Mouse (Mus musculus) MN1 (cell line): ENCODE measurements around the gene Fbxl17.
A peak's percentile ranks its signal among the peaks of the same experiment; 100 is the strongest.

Experiments used
- DNase-seq: peaks from one replicate; pipeline ENCODE4 v3.0.0-alpha.2; 2016; ENCODE audit warnings: low spot score

Gene Fbxl17

DNA sequence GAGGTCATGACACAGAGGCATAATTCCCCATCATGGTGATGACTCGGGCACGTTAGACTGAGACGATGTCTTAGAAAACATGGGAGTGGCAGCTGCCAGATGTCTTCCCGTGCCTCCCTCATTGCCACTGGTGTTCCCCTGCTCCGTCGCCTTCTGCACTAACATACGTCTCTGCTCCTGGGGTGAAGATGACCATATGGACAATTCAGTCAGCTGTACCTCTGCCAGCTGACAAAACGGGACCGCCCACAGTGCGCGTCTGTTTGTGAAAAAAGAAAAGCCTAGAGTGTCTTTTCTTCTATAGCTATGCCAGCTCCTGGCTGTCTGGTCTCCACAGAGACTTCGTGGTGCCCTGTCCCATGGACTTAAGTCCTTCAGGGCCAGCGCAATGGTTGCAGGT is 334.0 kb downstream of the Fbxl17 start:
- DNase-seq, result no peak

DNA sequence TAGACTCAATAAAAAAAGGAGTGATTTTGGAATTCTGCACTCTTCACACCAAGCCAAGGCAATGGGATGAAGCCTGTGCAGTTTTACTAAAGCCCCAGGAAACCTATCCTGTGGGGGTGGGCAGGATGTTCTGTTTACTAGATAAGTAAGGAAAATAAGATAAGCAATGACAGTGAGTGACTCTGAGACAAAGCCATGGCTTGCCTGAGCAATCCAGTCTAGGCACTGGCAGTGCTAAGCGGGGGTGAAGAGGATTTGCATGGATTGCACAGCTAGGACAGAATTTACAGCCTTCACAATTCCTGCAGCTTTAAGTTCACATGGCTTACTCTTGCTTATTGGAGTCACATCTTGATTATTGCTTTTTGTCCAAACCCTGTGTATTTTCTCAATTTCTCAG is 335.5 kb downstream of the Fbxl17 start:
- DNase-seq, result no peak

DNA sequence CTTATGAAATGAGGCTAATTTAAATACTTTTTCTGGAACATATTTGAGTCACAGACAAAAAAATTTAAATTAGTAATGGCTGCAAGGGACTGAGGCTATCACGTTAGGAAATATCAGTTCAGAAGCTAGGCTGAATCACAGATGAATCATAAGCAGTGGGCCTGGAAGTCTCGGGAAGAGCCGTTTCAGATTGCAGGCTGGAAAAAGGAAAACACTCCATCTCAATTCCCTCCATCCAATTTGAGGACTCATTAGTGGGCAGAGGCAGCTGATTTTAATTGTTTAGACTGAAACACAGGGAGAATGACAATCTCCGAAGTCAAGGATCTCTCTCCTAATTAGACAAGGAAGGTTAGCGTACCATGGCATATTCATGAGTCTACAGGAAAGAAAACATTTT is 337.9 kb downstream of the Fbxl17 start:
- peak; percentile 43 for DNase-seq

DNA sequence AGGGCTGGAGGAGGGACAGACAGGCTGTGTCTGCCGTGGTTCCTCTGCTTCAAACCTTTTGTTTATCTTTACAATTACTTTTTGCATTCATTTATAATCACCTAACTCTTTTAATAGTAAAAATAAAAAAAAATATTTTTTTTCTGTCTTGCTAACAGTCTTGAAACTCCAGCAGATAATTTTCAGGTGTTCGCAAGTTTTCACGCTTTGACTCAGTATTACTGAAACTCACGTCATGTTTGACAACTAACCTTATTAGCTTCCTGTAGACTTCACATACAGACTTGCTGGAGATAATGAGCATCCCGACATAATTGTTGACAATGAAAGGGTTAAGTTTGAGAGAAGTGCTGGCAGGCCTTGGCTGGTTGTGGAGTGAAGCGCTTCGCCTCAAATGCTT is 340.6 kb downstream of the Fbxl17 start:
- DNase-seq, result no peak

DNA sequence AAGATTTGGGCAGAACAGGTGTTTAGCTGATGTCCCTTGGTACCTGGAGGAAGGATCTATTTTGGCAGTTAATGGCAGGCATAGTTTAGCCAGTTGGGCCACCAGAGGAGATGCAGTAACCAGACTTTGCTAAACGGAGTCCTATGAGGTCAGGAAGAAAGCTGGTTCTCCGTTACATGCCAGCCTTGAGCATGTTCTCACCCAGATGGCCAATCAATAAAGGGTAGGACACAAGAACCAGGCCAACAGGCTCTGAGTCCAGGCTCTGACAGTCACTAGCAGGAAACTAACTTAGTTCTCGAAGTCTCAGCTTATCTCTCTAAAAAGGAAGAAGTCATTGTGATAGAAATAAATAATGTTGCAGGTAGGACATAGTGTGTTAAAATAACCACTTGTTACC is 341.4 kb downstream of the Fbxl17 start:
- peak; percentile 15 for DNase-seq

DNA sequence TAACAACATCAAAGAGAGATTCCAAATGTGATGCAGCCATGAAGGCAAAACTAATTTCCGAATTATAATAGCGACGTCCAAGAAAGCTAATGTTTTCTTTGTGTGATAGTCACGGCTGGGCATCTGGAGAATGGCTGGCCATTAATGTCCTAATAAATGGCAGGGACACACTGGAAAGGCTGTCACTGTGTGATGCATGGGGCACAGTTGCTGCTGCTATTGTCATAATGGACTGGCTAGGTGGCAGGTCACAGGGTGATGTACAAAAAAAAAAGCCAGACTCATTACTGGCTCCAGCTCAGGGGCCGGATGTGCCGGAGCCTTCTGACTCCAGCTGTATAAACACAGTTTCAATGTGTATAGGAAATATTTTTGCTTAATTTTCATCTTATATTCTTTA is 341.9 kb downstream of the Fbxl17 start:
- DNase-seq, result peak; percentile 45

DNA sequence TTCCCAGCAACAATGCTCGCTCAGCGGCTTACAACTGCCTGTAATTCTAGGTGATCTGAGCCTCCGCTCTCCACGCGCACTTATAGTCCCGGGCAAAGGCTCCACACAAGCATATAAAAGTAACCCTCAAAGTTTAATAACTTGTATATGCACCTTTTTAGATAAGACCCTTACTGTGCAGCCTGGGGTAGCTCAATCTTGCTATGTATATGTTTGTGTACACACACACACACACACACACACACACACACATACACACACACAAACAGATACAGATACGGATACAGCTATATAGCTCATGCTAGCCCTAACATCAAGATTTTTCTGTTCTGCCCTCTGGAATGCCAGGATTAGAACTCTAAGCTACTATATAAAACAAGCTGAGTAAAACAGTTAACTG is 342.8 kb downstream of the Fbxl17 start:
- DNase-seq, result no peak

DNA sequence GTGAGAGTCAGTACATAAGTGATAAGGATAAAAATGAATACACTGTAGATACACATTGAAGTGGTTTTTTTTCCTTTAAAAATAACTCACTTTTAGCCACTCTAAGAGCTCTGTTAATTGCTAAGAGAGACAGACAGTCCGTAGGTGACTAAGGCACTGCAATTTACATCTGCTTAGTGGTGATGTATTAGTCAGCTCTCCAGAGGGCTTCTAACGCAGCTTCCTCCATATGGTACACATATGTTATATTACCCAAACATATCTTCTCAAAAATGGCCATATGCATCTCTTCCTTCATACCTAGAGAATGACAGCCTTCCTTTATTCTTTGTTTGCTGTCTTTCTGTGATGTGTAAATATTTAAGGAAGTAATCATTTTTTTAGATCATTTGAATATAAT is 353.3 kb downstream of the Fbxl17 start:
- DNase-seq, result peak; percentile 56

DNA sequence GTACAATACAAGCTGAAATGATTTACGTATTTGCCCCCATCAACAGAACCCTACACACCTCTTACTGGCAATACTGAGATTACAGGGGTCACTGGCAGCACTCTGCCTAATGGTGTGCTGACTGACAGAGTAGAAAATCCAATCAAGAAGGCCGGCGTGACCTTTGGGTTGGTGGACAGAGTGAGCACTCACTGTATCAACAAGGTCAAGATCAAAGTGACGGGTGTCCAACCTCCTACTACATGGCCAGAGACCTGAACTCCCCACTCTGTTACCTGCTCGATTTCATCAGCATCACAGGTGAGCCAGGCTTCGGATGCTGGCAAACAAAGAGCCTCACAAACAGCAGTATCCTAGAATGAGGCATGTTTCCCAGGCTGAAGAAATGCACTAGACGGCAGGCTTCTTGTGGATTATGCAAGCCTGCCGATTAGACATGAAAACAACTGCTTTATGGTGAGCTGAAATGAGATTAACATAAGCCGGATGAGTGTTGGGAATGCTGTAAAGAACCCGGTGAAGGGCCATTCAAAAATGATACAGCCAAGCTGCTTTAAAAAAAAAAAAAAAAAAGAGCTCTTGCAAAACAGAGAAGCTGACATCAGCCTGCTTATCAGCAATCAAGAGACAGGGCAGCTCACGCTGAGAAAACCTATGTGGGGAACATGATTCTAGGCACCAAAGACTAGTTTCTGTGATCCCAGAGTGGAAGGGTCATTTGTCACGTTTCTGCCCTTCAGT is 353.9 kb downstream of the Fbxl17 start:
- peak; percentile 56 for DNase-seq

DNA sequence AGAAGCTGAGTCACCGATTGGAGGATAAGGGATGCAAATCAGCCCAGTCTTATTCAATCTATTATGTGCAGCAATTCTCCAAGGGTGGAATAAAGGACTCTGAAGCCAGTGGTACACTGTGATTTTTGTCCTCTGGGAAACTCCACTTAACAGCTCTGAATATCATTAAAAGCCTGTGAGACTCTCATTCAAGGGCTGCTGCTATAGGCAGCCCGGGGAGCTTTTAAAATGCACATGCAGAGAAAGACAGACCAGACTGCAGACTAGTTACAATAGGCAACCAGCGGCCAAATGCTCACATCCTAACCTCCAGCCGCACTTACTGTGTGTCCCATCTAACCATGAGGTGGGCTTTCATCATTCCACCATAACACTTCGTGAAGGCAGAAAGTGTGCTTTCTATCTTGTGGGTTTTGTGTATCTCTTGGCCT is 354.5 kb downstream of the Fbxl17 start:
- DNase-seq, result peak; percentile 45

DNA sequence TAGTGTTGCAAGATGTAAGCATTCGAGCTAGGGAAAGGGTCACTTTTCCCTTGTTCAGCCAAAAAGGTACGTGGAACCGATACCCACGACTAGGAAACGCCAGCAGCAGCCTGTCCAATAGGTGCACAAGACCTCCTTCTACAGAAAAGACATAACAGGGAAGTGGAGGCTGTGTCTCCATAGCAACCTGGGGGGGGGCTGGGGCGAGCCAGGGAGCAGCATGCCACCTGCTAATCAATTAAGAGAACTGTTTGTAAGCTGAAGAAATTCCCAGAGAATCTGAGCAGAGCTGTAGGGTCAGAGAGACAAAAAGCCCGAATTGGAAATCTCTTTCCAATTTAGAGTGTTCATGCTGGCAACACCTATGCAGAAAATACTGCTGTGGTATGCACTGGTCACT is 356.0 kb downstream of the Fbxl17 start:
- DNase-seq, result no peak

DNA sequence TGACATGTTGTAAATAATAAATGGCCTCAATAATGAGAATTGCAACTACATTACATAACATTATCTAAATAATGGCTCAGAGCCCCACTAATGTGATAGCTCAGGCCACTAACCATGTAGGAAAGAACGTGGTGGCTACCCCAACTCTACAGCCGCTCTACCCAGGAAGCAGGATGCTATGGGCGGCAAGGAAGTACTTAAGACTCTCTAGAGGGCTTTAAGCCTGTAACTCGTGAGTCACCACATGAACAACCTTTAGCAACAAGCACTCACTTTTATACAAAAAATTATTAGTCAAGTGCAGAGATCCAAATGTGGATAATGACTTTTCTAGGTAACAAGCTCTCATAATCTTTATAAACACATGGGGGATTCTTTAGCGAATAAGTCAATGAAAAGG is 365.0 kb downstream of the Fbxl17 start:
- DNase-seq, result no peak

DNA sequence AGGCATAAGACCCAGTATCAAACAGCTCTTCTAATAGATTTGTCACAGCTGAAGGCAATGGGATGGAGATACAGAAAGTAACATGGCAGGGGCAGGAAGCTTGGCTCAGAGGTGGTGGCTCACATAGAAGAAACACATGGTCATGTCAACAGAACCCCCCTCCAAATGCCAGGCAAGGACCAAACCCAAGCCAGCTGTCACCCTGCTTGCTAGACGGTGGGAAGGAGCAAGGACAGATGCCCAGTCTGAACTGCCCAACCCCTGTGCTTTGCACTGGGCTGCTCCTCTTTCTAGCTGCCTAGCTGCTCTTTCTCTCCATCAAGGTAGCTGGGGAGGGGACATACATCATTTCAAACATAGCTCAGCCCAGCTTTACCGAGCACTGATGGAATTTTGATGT is 377.4 kb downstream of the Fbxl17 start:
- DNase-seq, result no peak

DNA sequence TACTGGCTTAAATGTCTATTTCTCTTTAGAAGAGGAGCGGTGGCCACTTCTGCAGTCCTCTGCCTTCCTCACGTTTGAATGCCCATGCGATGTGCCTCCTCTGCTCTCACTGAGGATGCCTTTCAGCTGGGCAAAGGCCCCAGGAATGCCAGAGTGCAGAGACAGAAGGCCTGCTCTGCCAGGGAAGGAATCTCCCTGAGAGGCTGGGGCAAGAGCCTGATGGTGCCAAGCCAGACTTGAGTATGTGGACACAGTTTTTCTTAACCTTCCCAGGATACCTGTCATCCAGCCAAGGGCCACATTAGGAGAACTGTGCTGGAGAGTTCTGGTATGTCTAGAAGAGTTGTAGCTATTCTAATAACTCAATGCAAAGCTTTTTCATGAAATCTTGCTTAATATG is 380.1 kb downstream of the Fbxl17 start:
- DNase-seq, result no peak

DNA sequence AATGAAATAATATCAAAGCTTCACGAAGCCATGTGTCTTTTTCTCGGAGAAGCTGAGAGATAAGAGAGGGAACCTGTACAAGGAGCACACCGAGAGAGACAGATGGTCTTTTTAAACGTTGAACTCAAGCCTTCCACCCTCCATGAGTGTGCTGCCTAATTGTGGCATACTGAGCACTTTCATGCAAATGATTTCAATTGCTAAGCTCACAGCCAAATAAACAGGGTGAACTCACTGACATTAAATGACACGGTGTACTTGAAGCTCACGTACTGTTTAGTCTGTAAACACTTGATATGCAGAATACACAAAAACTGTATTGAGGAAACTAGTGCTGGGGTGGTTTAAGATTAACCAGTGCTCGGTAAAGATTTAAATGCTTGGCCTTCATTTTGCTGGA is 380.7 kb downstream of the Fbxl17 start:
- DNase-seq, result no peak

DNA sequence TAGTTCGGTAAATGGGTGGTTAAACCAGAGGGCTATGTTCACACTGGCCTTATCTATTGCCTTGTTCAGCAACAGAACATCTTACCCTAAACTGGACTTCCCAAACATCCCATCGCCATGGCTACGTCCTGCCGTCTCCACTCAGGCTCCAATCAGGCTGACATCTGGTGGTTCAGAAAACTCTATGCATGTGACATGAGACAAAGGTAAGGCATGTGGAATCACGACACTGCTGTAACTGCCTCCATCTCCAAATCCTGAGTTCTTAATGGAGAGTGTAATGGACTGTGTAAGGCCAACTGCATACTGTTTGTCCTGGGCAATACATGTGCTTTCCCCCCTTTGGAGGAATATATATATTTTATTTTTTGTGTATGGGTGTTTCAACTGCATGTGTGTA is 382.7 kb downstream of the Fbxl17 start:
- DNase-seq, result no peak

DNA sequence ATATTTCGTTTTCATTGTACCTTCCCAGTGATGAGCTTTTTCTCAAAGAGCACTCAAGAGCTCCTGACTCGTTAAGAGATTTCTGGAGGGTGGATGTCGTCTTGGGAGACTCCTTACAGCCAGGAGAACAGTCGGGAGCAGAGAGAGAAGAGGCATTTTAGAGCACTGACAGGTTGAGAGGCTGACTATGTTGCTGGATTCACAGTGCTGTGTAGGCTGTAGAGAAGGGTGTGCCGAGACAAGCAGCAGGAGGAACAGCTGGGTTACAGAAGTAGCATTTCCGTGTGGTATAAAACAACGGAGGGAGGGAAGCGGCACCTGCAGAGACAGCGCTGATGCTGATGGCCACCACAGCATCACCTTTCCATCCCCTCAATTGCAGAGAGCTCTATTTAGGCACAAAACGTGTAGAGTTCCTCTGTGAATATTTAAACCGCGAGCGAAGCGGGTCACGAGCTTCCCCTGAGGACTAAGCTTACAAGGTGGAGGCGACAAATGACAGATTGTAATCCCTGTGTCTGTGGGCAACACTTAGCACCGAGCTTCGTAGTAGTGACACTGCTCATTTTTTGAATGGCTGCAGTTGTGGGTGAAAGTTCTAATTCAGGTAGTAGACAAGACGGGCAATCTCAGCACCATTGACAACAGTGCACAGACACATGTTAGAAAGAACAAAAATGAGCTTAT is 385.3 kb downstream of the Fbxl17 start:
- no peak for DNase-seq

DNA sequence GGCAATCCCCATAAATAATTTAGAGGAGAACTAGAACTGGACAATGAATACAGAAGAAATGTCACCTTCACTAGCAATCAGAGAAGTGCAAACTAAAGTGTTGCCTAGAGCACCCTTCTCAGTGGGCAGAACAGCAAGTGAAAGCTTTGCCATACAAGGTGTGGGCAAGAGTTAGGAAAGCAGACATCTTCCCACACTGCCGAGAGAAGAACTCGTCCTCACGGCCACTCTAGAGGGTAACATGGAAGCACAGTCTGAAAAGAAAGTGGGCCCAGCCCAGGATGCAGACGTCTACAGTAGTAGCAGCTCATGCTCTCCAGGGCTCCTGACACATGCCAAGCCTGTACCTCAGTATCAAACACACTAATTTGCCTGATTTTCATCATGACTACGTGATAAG is 387.0 kb downstream of the Fbxl17 start:
- DNase-seq, result no peak

DNA sequence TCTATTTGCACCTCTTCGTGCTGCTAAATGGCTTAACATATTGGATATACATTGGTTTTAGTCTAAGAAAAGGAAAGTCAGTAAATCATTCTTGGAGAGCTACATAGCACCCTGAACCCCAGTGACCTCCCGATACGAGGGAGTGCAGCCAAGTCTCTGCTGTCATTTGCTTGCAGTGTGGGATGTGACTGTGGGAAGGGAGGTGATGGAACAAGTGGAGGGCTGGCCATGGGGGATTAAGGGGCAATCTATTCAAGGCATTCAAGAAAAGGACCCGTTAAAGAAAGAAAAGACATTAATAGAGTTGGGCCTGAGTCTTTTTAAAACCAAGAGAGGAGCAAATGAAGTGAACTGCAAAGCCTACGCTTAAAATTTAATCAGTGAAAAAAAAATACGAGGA is 388.8 kb downstream of the Fbxl17 start:
- DNase-seq, result no peak

DNA sequence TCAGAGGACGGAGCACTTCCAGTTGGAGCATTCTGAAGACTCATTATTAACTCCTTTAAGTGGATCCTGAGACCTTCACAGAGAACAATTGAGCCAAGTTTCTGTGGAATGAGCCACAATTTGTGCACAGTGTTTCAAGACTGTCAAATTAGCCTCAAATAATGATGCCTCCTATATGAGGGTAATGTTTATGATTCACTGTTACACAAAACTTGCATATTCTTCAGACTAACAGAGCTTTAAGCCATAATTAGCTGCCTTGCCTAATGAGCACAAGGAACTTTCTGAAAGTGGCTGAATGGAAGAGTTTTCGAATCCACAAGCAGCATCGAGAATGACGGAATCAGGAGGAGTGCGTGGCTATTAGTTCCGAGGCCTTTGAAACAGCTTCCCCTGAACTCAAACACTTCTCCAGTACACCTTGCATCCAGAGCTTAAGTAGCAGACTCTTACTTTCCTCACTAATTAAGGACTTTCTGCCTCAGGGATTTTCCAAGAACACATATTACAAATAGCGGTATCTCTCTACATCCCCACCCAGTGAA is 389.5 kb downstream of the Fbxl17 start:
- DNase-seq, result no peak

DNA sequence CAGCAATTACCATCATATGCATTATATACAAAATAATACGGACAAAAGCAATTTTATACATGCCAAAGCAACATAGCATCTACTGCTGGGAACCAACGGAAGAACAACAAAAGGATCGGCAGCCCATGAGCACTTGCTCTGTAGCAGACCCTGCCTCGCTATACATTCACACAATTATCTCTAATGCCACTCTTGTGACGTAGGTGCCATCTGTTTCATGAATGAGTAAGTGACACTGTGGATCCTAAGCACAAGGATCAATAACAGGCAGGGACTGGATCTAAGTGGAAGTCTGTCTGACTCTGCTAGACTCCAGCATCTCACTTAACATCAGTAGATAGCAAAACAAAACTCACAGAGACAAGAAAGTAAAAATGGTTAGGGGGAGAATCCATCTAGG is 391.8 kb downstream of the Fbxl17 start:
- no peak for DNase-seq

DNA sequence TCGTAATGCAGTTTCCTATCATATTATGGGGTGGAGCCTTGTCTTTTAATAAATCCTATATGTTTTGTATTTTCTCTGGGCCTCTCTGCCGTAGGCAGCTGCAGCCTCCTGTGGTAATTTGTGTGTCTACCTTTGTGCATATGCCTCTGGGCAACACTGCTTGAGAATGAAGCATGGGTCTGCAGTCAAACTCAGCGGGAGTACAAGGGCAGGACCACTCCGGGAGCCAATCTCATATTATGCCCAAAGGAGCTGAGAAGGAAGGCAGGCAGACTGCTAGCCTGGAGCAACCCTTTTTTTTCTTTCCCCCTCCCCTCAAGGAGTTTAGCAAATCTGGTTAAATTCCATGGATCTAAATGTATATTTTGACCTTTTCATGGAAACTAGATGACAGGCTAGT is 392.3 kb downstream of the Fbxl17 start:
- no peak for DNase-seq

DNA sequence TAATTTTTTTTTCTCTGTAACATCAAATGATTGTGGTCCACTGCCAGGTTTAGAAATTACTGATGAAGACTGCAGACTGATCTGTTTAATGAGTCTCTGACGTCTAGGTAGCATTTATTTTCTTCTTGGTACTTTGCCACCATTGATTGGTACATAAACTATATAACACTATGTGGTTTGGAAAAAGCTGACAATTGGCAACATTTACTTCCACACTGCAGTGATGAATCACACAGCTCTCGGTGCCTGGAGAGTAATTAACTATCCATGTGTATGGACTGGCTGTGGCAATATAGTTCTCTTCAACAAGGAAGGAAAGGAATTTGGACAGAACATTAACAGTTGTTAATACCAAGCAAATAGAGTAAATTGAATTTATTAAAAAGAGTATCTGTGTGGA is 404.3 kb downstream of the Fbxl17 start:
- DNase-seq, result peak; percentile 38

DNA sequence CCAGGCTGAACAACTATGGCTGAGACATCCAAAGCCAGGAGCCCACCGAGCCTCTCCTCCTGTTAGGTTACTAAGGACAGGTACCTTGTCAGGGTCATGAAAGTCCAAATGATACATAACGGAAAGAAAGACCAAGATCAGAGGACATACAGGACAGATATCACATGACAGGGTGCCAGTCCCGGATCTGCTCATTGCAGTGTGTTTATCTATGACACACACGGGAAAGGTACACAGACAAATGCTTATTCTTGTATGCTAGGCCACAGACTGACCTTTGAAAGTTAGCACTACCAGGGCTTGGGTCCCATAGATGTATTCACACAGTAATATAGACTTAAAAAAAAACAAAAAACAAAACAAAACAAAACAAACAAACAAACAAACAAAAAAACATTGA is 404.8 kb downstream of the Fbxl17 start:
- no peak for DNase-seq
